Mouse (Mus musculus): ENCODE results near the gene Trio.

DNA sequence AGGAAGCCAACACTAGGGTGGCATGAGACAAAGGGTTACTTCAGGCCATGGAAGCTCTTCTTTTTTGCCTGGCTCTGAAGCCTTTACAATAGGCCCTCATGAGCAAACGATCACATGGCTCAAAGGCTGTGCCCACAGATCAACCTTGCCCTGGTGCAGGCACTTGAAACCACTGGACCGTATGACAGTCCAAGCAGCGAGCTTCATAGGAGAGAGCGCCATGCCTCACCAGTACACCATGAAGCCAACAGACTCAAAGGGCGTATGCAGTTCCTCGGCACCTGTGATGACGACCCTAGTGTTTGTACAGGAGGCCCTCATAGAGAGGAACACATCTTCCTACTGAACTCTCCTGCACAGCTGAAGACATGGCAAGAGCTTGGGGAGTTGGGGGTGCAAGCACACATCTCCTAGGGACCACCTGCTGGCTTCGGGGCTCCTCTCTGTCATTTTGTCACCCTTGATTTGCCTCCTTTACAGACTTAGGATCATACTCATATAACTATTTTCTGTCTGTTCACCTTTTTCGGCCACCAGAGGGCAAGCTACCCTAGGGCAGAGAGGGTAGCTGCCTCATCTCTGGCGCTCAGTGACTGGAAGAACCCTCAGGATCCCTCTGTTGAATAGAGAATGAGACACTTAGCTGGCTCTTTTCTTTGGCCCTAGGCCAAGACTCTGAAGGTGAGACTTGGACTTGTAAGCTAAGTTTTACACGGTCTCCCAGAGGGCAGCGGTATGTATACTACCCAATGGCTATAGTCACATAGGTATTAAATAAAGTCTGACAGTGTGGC is 273.8 kb downstream of the Trio start:
- peak; percentile 65; the same call in 1 of the 2 replicates for TF ChIP-seq CTCF (IDR thresholded peaks at IDR 0.05; ENCODE audit: borderline replicate concordance, insufficient read depth, low read length)
- TF ChIP-seq POLR2A (IDR thresholded peaks at IDR 0.05; ENCODE audit: low read depth, low read length) = no peak

Data from embryonic fibroblast, embryonic 13.5 days (primary cell).